Mouse (Mus musculus): ENCODE measurements around the gene Ftcd.

Gene Ftcd

DNA sequence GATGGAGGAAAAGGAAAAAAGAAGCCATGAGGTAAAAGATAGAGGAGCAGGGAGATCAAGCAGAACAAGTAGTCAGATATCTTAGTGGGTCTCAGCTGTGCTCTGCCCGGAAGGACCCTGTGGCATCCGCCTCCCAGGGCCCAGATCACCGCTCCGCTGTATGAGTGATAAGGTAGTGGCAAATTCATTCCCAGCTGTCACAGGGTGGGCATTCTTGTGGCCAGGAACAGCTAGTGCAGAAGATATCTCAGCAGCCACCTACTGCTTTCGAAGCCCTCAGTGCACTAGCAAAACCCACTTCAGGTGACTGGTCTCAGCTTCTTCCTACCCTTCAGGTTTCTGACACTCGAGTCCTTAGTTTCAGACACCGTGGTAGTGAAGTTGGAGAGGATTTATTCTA lies 37.0 kb downstream of the Ftcd start:
- DNase-seq (ENCODE audit: low read depth, low spot score), result no peak

DNA sequence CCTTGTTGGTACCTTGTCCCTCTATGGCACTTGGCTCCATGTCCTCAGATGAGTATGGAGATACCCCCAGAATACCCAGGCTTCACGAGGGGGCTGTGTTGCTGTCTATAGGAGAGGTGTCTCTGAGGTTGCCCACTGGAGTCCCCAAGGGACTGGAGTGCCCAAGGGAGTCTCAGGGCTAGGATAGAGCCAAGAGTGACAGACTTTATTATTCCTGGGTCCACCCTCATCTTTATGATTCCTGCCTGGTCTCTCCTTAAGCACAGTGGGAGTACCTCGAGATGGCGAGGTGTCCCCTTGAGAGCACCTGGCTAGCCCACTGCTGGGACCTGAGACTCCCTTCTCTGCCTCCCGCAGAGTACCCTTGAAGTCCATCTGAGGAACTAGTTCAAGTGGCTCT lies 47.0 kb downstream of the Ftcd start:
- no peak for DNase-seq (ENCODE audit: low read depth, low spot score)

DNA sequence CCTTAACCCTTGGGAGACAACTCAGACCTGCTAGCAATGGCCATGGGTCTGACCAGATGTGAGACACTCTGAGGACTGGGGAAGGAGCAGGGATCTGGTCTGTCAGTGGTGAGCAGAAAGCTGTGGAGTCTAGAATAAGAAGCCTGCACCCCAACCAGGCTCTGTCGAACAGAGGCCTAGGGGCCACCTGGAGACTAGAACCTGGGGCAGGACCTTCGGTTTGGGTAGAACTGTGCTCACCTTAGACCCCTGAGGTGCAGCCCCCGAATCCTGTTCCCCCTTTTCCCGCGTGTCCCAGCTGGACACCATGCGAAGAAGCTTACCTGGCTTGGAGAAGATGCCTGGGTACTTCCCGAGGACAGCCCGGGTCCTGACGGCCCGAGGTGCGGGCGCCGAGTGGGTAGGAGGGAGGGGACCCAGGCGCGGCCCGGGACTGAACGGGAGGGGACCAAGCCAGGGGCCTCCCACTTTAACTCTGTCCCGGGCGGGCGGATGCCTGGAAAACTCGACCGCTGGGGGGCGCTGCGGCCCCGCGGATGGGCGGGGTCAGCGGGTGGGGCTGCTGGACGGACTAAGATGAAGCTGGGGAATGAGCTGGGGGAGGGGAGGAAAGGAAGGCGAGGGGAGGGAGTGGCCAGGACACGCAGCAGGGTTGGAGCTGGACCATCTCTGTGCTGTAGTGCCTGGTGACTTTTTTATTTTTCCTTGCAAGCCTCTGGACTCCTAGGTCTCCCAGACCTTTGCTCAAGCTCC lies 47.7 kb downstream of the Ftcd start, which contains the start of gene Col6a2:
Gene Col6a2, minus strand, starts transcription at position 703 of the 753 bp plus-strand sequence.
- DNase-seq (ENCODE audit: low read depth, low spot score), result peak; percentile 18

DNA sequence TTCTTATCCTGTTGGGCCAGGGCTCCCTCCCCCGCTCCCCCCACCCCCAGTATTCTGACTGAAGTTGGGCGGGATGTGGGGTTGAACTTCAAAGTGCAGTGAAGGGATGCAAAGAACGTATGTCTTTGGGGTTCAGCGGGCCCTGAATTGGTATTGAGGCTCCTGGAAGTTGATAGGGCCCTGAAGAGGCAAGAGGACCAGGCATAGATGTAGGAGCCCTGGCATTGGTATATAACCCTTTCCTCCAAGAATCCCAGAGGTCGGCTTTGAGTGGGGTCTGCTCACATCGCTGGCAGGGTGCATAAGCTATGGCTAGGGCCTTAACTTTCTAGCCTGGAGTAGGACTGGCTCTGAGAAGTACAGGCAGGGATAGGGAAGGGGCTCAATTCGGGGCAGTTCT lies 48.3 kb downstream of the Ftcd start:
- no peak for DNase-seq (ENCODE audit: low read depth, low spot score)

DNA sequence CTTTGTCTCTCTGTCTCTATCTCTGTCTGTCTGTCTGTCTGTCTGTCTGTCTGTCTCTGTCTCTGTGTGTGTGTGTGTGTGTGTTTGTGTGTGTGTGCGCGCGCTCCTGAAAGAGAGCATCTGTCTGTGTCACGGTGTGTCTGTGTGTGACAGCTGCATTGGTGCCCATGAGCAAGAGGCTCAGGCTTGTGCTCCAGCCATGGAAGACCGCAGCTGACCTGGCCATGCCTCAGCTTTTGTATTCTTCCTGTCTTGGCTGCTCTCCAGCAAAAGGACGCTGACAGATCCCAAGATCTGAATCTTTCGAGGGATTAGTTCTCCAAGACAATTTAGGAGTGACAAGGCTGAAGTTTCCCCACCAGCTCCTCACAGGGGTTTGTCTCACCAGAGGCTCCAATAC lies 49.5 kb downstream of the Ftcd start:
- DNase-seq (ENCODE audit: low read depth, low spot score), result no peak

DNA sequence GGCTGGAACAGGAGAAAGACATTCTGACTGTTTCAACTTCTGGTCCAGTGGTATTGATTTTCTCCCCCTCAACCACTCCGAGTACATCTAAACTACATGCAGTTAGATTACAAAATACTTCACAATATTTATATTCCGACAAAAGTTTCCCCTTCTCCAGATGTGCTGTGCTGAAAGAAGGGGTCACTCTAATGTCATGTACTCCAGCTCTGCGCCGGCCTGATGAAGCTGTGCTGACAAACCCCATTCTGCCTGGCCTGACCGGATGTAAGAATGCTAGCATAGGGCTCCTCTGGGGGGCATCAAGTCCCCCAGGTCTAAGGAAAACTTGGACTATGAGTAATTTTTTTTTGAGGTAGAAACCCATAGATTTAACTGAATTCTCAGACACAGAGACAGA lies 52.3 kb downstream of the Ftcd start:
- DNase-seq (ENCODE audit: low read depth, low spot score), result no peak

DNA sequence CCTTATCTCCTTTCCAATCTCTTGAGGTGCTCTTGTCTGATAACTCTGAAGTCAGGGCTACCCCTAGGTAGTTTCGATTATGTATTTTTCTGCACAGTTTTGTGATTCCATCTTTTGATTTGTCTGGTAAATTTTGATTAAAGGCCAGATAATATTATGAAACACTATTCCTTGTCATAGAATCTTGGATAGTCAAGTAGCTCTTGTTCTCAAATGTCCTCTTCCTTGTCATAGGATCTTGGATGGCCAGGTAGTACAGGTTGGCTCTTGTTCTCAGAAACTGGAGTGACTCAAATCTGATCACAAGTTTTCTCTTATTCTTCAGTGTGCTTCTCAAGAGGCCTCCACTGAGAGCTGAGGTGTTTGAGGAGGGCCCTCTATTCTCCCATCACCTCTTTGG lies 55.2 kb downstream of the Ftcd start:
- DNase-seq (ENCODE audit: low read depth, low spot score), result no peak

DNA sequence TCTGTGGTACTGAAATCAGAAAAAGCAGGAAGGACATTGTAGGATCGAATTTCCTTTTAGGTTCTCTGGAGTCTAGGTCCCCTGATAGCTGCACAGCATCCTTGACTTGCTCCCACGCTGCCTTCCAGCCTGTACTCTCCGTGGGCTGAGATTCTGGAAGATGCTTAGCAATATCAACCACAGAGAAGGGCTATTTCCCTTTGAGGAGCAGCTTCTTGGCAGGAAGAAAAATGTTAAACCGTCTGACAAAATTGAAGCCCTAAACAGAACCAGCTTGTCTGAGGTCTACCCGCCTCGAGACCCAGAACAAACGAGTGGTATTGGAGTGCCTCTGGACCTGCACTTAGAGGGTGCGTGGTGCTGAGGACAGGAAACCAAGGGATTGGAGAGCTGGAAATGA lies 57.2 kb downstream of the Ftcd start:
- DNase-seq (ENCODE audit: low read depth, low spot score), result no peak

DNA sequence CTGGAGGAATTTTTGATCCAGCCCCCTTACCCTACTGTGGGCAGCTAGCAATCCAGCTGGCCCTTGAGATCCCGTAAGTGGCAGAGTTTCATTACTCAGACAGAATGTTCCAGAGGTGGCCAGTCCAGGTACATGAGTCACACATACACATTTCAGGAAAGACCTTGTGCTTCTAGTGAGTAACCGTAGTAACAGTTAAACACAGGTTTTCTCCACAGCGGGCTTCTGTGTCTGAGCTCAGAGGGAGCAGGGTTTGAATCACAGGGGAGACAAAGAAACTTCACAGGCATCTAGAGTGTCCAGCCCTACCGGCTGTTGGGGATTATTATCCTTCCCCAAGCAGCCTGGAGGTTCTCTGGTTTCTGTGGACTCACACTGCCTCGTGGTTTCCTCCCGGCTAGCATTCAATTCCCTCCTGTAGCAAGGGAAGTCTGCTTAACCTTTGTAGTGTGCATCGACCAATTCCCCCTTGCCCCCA lies 58.7 kb downstream of the Ftcd start:
- DNase-seq (ENCODE audit: low read depth, low spot score), result no peak

DNA sequence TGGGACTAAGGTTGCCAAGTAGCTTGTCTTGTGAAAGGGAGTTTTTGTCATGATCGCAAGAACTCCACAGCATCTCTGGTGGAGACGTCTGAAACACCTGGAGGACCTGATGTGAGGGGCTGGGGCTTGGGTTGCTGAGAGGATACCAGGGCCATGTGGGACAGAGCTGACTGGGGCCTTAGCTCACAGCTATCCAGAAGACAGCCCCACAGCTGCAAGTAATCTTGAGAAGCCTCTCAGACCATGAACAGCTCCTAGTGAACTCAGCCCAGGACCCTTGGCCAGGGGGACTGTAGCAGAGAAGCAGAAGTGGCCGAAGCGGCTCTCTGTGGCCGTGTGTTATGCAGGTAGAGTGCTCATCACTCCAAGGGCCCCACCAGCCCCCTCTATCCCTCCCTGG lies 59.1 kb downstream of the Ftcd start:
- DNase-seq (ENCODE audit: low read depth, low spot score), result no peak

DNA sequence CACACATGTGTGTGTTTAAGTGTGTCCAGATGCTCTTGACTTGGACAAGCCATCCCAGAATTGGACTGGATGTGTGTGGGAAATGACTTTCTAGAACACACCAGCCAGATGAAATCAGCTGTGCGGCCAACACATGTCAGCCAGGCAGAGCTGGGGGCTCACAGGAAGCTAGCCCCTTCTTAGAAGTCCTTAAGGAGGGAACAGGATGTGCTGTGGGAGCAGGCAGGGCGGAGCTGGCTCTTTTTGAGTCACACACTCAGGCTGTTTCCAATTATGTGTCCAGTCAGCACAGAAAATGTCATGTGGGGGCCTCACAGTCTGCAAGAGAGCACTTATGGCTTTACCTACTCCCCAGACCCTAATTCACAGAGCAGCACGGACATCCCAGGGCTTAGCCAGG lies 60.6 kb downstream of the Ftcd start:
- no peak for DNase-seq (ENCODE audit: low read depth, low spot score)

DNA sequence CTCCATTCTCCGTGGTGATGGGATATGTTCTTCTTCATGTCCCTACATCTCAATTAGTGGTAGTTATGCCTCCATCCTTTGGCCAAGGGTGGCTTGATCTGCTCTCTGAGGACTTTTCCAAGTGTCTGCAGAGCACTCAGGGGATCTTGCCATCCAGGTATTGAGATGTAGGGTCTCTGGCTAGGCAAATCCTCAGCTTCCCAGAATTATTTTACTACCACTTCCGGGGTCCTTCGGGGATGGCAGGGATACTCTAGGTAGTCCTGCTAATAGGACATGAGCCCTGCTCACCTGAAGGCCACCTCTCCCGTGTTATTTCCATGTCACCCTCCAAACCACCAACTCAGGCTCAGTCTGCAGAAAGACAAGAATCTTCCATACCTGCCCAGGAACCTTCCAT lies 61.2 kb downstream of the Ftcd start:
- DNase-seq (ENCODE audit: low read depth, low spot score), result no peak
